Mouse (Mus musculus): Measurements from ENCODE around the gene Sp1. TPM values are rescaled to one million over a fixed set of nuclear protein-coding genes. Genes with fewer than 3 reads are reported as not detected.

Sp1 gene
- polyA plus RNA-seq, 1 experiment, result 18.5 TPM

DNA sequence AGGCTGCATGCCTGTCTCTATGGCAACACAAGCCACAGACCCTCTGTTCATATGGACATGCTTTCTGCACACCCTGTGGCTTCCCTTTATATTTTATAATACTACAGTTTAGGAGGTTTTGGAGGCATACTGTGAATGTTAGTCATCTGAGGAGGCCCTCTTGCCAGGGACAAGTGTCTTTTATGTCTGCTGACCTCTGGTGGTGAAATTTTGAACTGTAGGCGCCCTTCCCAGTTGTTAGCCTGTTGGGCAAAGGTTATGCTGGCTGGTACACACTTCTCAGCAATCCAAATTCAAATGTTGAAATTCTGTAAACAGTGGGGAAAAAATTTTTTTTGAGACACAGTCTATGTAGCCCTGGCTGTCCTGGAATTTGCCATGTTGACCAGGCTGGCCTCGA is 36.5 kb downstream of the Sp1 start:
- Histone ChIP-seq H3K36me3 (ENCODE audit: control insufficient read depth, insufficient read depth, low read length) (no peaks in the 10 kb centered on the region), H3K27ac (ENCODE audit: control insufficient read depth, insufficient read depth, low read depth, low read length) (no peak overlapping the region), H3K4me1 (ENCODE audit: control insufficient read depth, insufficient read depth, low read length) (no peaks in the 10 kb centered on the region; the same call in 1 of the 2 replicates), H3K27me3 (ENCODE audit: control insufficient read depth, insufficient read depth, low read length) (no peaks in the 10 kb centered on the region), H3K4me3 (ENCODE audit: control insufficient read depth, low read depth, low read length) (no peak overlapping the region)
- no peak for TF ChIP-seq POLR2A (IDR thresholded peaks at IDR 0.05; ENCODE audit: control insufficient read depth, low read depth, low read length)
- peak; percentile 23; the same call in 1 of the 2 replicates for TF ChIP-seq CTCF (IDR thresholded peaks at IDR 0.05; ENCODE audit: control insufficient read depth, insufficient read depth, insufficient replicate concordance, low read depth, low read length)

DNA sequence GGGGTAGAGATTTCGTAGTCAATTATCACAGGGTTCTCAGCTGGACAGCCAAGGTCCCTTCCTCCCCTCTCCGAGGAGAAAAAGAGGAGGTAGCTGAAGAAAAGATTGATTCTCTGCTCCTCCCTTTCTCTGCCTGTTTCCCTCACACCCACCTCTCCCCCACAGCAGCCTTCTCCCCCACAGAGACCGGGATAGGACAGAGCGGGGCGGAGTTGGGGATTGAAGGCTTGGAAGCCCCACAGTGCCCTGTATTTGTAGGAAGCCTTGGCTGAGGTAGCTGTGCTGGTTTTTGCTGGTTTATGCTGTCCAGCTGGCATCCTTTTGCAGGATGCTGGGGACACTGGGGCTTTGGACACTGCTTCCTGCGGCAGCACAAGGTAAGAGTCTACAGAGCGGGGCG is 39.2 kb downstream of the Sp1 start, which contains the start of gene Amhr2:
Gene Amhr2, plus strand, starts transcription at position 222 of the 400 bp plus-strand sequence.
- TF ChIP-seq CTCF (IDR thresholded peaks at IDR 0.05; ENCODE audit: control insufficient read depth, insufficient read depth, insufficient replicate concordance, low read depth, low read length) (no peak), POLR2A (IDR thresholded peaks at IDR 0.05; ENCODE audit: control insufficient read depth, low read depth, low read length) (0 out of 2 replicates have a peak, but pooled peaks have one; percentile 38)
- peak within 1 kb of the TSS; percentile 80 for H3K27ac ChIP-seq (ENCODE audit: control insufficient read depth, insufficient read depth, low read depth, low read length)

DNA sequence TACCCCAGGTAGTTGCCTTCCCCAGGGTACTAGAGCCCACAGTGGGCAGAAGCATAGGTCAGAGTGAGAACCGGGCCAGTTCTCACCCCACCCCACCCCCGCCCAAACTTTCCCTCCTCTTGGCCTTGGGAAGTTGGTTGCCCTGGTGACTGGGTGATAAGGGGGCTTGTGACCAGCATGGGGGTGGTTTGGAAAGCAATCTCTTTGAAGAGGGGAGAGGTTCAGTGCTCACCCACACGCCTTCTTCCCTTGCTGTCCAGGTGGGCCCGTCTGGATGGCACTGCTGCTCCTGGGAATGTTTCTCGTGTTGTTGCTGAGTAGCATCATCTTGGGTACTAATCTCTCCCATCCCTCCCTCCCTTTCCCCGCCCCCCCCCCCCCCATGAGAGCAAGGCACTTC is 40.5 kb downstream of the Sp1 start:
- H3K4me1 ChIP-seq (ENCODE audit: control insufficient read depth, insufficient read depth, low read length), result peaks cover 5% of the 10 kb centered on the region
- no peak for TF ChIP-seq CTCF (IDR thresholded peaks at IDR 0.05; ENCODE audit: control insufficient read depth, insufficient read depth, insufficient replicate concordance, low read depth, low read length)
- TF ChIP-seq POLR2A (IDR thresholded peaks at IDR 0.05; ENCODE audit: control insufficient read depth, low read depth, low read length), result peak; percentile 52
- H3K4me3 ChIP-seq (ENCODE audit: control insufficient read depth, low read depth, low read length), result peak overlapping the region; percentile 71
- no peaks in the 10 kb centered on the region for H3K27me3 ChIP-seq (ENCODE audit: control insufficient read depth, insufficient read depth, low read length)
- H3K36me3 ChIP-seq (ENCODE audit: control insufficient read depth, insufficient read depth, low read length), result no peaks in the 10 kb centered on the region
- peak overlapping the region; percentile 80 for H3K27ac ChIP-seq (ENCODE audit: control insufficient read depth, insufficient read depth, low read depth, low read length)

More for the DNA sequence above, 39.2 kb downstream of the Sp1 start, which contains the start of gene Amhr2:
- no peaks in the 10 kb centered on the region; the same call in 1 of the 2 replicates for H3K4me1 ChIP-seq (ENCODE audit: control insufficient read depth, insufficient read depth, low read length)
- no peaks in the 10 kb centered on the region for H3K36me3 ChIP-seq (ENCODE audit: control insufficient read depth, insufficient read depth, low read length)
- H3K4me3 ChIP-seq (ENCODE audit: control insufficient read depth, low read depth, low read length), result peak within 1 kb of the TSS; percentile 71
- H3K27me3 ChIP-seq (ENCODE audit: control insufficient read depth, insufficient read depth, low read length), result no peaks in the 10 kb centered on the region

DNA sequence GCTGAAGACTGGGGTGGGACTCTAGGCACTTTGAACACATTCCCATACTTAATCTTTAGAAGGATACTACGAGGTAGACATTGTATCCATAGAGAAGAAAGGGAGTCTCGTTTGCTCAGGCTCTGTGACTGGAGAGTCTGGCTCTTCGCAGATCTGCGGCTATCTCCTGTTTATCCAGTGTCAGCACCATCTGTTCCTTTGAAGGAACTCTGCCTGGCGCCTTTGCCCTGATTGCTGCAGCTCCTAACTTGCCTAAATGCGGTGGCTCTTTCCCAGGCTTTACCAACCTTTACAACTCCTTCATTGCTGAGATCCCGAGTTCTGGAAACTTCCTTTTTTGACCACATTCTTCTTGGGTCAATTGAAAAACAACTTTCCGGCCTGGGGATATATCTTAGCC is 43.4 kb downstream of the Sp1 start:
- TF ChIP-seq CTCF (IDR thresholded peaks at IDR 0.05; ENCODE audit: control insufficient read depth, insufficient read depth, insufficient replicate concordance, low read depth, low read length), result no peak
- TF ChIP-seq POLR2A (IDR thresholded peaks at IDR 0.05; ENCODE audit: control insufficient read depth, low read depth, low read length), result no peak
- no peaks in the 10 kb centered on the region for H3K27me3 ChIP-seq (ENCODE audit: control insufficient read depth, insufficient read depth, low read length)

DNA sequence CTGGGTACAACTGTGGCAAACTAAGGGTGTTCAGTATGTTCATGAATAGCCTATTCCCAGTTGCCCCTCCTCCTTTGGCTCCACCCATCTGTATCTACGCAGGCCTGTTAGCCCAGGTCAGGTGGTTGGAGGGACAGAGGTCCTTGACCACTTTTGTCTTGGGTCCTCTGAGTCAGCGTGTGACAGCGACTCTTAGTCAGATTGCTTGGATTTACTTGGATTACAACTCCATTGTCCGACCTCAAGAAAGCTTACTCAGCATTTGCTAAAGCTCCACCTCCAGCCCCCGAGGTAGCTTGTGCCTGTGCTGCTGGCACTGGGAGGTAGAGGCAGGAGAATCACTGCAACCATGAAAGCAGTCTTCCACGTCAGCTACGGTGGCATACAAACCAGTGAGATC is 45.0 kb downstream of the Sp1 start:
- Histone ChIP-seq H3K4me1 (ENCODE audit: control insufficient read depth, insufficient read depth, low read length) (peaks cover 11% of the 10 kb centered on the region), H3K27ac (ENCODE audit: control insufficient read depth, insufficient read depth, low read depth, low read length) (no peak overlapping the region), H3K36me3 (ENCODE audit: control insufficient read depth, insufficient read depth, low read length) (no peaks in the 10 kb centered on the region), H3K27me3 (ENCODE audit: control insufficient read depth, insufficient read depth, low read length) (no peaks in the 10 kb centered on the region), H3K4me3 (ENCODE audit: control insufficient read depth, low read depth, low read length) (no peak overlapping the region)
- TF ChIP-seq CTCF (IDR thresholded peaks at IDR 0.05; ENCODE audit: control insufficient read depth, insufficient read depth, insufficient replicate concordance, low read depth, low read length) (no peak), POLR2A (IDR thresholded peaks at IDR 0.05; ENCODE audit: control insufficient read depth, low read depth, low read length) (no peak)

More for the DNA sequence above, 43.4 kb downstream of the Sp1 start:
- Histone ChIP-seq H3K4me1 (ENCODE audit: control insufficient read depth, insufficient read depth, low read length) (peaks cover 8% of the 10 kb centered on the region), H3K36me3 (ENCODE audit: control insufficient read depth, insufficient read depth, low read length) (no peaks in the 10 kb centered on the region), H3K4me3 (ENCODE audit: control insufficient read depth, low read depth, low read length) (no peak overlapping the region), H3K27ac (ENCODE audit: control insufficient read depth, insufficient read depth, low read depth, low read length) (peak overlapping the region; percentile 33; the same call in 1 of the 2 replicates)

DNA sequence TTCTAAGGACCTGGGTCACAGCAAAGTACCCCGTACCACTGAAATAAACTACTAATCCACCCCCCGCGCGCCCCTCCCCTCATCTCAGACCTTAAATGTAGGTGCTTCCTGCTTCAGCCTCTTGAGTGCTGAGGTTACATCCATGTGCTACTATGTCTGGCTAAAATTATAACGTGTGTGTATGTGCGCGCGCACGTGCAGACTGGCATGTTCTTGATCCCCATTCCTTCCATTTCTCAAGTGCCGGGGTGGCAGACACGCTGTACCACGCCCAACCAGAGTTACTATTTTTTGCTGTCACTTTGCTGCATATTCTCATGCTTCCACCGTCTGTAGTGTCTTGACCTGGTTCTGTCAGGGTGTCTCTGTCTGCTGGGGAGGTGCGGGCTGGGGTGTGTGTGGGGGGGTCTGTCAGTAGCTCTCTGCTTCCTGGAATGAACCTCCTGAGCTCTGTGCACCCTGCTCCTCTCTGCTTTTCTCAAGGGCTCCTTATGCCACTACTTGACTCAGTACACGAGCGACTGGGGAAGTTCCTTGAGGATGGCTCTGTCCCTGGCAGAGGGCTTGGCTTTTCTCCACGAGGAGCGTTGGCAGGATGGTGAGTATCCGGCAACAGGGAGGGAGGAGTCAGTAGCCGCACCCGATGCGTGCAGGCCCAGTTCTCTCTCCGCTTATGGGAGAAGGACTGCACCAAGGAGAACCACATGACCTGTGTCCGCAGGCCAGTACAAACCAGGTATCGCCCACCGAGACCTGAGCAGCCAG is 45.9 kb downstream of the Sp1 start:
- Histone ChIP-seq H3K27me3 (ENCODE audit: control insufficient read depth, insufficient read depth, low read length) (no peaks in the 10 kb centered on the region), H3K36me3 (ENCODE audit: control insufficient read depth, insufficient read depth, low read length) (no peaks in the 10 kb centered on the region), H3K27ac (ENCODE audit: control insufficient read depth, insufficient read depth, low read depth, low read length) (no peak overlapping the region), H3K4me1 (ENCODE audit: control insufficient read depth, insufficient read depth, low read length) (peaks cover 14% of the 10 kb centered on the region), H3K4me3 (ENCODE audit: control insufficient read depth, low read depth, low read length) (no peak overlapping the region)
- TF ChIP-seq CTCF (IDR thresholded peaks at IDR 0.05; ENCODE audit: control insufficient read depth, insufficient read depth, insufficient replicate concordance, low read depth, low read length), result no peak
- no peak for TF ChIP-seq POLR2A (IDR thresholded peaks at IDR 0.05; ENCODE audit: control insufficient read depth, low read depth, low read length)

DNA sequence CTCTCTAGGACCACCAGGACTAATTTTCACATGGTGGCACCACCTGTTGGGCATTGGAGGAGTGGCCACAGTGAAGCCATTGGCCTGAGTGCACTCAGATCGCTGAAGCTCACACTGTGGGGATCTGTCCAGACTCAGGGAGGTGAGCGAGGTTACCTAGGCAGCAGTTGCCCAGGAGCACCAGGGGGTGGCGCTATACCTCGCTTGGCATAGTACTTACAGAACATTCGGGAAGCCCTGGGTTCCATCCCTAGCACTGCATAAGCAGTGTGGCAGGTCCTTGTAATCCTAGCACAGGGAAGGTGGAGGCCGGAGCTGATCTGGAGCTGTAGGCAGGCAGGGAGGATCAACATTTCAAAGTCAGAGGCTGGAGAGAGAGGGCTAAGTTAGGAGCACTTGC is 50.0 kb downstream of the Sp1 start:
- TF ChIP-seq CTCF (IDR thresholded peaks at IDR 0.05; ENCODE audit: control insufficient read depth, insufficient read depth, insufficient replicate concordance, low read depth, low read length), result peak; percentile 93; the same call in 1 of the 2 replicates
- TF ChIP-seq POLR2A (IDR thresholded peaks at IDR 0.05; ENCODE audit: control insufficient read depth, low read depth, low read length), result no peak
- Histone ChIP-seq H3K27ac (ENCODE audit: control insufficient read depth, insufficient read depth, low read depth, low read length) (no peak overlapping the region), H3K27me3 (ENCODE audit: control insufficient read depth, insufficient read depth, low read length) (no peaks in the 10 kb centered on the region), H3K36me3 (ENCODE audit: control insufficient read depth, insufficient read depth, low read length) (no peaks in the 10 kb centered on the region), H3K4me1 (ENCODE audit: control insufficient read depth, insufficient read depth, low read length) (peaks cover 16% of the 10 kb centered on the region), H3K4me3 (ENCODE audit: control insufficient read depth, low read depth, low read length) (no peak overlapping the region)

Measured in testis, adult 2 months (tissue).